Mouse (Mus musculus) kidney, adult 2 months (tissue): ENCODE data around the gene Pcnx2.

Experiments used
- CTCF ChIP-seq: fragments of 200-500 bp; conservative IDR thresholded peaks from 2 replicates; pipeline ENCODE4 v1.5.1; 2011; ENCODE audit warnings: low read depth, mild to moderate bottlenecking, control low read depth, low read length, moderate library complexity, mixed read lengths; ENCODE audit not compliant: insufficient read depth, insufficient read length
- POLR2A ChIP-seq: fragments of 200-500 bp; IDR thresholded peaks from one replicate; pipeline ENCODE4 v1.6.1; 2011; ENCODE audit warnings: low read depth, low read length, control low read depth

DNA sequence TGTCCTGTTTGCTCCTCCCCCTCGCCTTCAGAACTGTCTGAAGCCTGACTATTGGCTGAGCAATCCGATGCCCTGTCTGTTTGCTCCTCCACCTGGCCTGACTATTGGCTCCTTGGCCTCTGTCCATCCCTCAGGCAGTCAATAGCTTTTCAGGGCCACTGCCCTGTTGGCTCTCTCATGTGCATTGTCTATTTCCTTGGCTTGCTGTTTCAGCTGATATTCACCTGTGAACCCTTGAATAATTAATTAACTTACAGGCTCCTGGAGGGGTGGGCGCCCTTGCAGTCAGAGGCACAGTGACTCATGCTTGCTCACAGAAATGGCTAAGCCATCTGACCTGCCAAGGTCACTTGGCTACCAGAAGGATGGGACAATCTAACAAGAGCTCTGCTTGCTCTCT lies 116.0 kb downstream of the Pcnx2 start:
- TF ChIP-seq POLR2A (no peak), CTCF (no peak)
